Mouse (Mus musculus) bone marrow macrophage, adult 2 months (primary cell): ENCODE measurements around the gene Nup107.

ENCODE experiments used
- CTCF ChIP-seq: IDR thresholded peaks from 2 replicates; pipeline ENCODE4 v1.5.1; 2012; ENCODE audit warnings: low read depth, mild to moderate bottlenecking, low read length, moderate library complexity
- POLR2A ChIP-seq: IDR thresholded peaks from 2 replicates; pipeline ENCODE4 v1.6.1; 2012; ENCODE audit warnings: mild to moderate bottlenecking, low read depth, low read length, borderline replicate concordance

DNA sequence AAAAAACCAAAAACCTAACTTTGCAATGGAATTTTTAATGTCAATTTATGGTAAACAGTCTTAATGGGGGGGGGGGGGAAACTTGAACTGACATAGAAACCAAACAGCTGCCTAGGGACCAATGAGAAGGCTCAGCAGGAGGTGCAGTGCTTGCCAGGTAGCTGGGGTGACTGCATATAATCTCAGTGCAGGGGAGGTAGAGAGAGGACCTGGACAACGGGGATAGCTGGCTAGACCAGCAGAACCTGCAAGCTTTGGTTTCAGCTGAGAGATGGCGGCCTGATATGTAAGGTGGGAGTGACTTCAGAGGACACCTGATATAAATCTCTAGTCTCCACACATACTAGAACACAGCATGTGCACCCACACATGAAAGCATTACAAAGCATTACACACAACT is 20.0 kb upstream of the Nup107 start:
- TF ChIP-seq POLR2A (no peak), CTCF (no peak)
